Mouse (Mus musculus) adrenal gland, adult 2 months (tissue): ENCODE measurements around the gene Pdcd1lg2. TPM values are rescaled to one million over a fixed set of nuclear protein-coding genes. Genes with fewer than 3 reads are reported as not detected.

Experiments used
- DNase-seq: peaks from one replicate; pipeline ENCODE4 v3.0.0; 2021
- polyA plus RNA-seq: library from polyadenylated mRNA; depleted of rRNA; stranded (reverse); fragments of >200 nt; gene quantifications from 2 replicates; pipeline ENCODE4 v1.2.3, GENCODE M21; 2012
- total RNA-seq, 2 experiments: library from RNA; stranded (reverse); gene quantifications; 2 replicates each; pipeline ENCODE4 v1.2.3; 2021

The Pdcd1lg2 gene
- total and polyA plus RNA-seq, 3 experiments: not detected

- DNase-seq: peak; percentile 57
These were observed 59.9 kb downstream of the Pdcd1lg2 start for GRCm38 (mm10) chr19:29470652-29471051.

- DNase-seq: no peak
These were observed 61.7 kb downstream of the Pdcd1lg2 start for GRCm38 (mm10) chr19:29472424-29472823.

- no peak for DNase-seq
These were observed 62.2 kb downstream of the Pdcd1lg2 start for GRCm38 (mm10) chr19:29472946-29473345.

GRCm38 (mm10) chr19:29474803-29475202 lies 64.1 kb downstream of the Pdcd1lg2 start:
- no peak for DNase-seq

GRCm38 (mm10) chr19:29475210-29475620 lies 64.5 kb downstream of the Pdcd1lg2 start:
- no peak for DNase-seq

- no peak for DNase-seq
These were observed 67.9 kb downstream of the Pdcd1lg2 start for GRCm38 (mm10) chr19:29478598-29478997.

GRCm38 (mm10) chr19:29481578-29481977 lies 70.9 kb downstream of the Pdcd1lg2 start:
- DNase-seq: no peak

GRCm38 (mm10) chr19:29482148-29482547 lies 71.4 kb downstream of the Pdcd1lg2 start:
- no peak for DNase-seq

GRCm38 (mm10) chr19:29482637-29483036 lies 71.9 kb downstream of the Pdcd1lg2 start:
- no peak for DNase-seq

- DNase-seq: no peak
These were observed 72.7 kb downstream of the Pdcd1lg2 start for GRCm38 (mm10) chr19:29483386-29483785.

- DNase-seq: no peak
These were observed 73.8 kb downstream of the Pdcd1lg2 start for GRCm38 (mm10) chr19:29484537-29484936.

GRCm38 (mm10) chr19:29485257-29485948 lies 74.7 kb downstream of the Pdcd1lg2 start:
- no peak for DNase-seq

- no peak for DNase-seq
These were observed 76.0 kb downstream of the Pdcd1lg2 start for GRCm38 (mm10) chr19:29486545-29487206.

- DNase-seq: no peak
These were observed 76.8 kb downstream of the Pdcd1lg2 start for GRCm38 (mm10) chr19:29487326-29488072.

- DNase-seq: no peak
These were observed 77.3 kb downstream of the Pdcd1lg2 start for GRCm38 (mm10) chr19:29488073-29488390.

GRCm38 (mm10) chr19:29488420-29488819 lies 77.7 kb downstream of the Pdcd1lg2 start:
- no peak for DNase-seq

- DNase-seq: peak; percentile 49
These were observed 79.1 kb downstream of the Pdcd1lg2 start for GRCm38 (mm10) chr19:29489785-29490284.

- no peak for DNase-seq
These were observed 80.7 kb downstream of the Pdcd1lg2 start for GRCm38 (mm10) chr19:29491467-29491866.

- no peak for DNase-seq
These were observed 83.7 kb downstream of the Pdcd1lg2 start for GRCm38 (mm10) chr19:29494454-29494853.

GRCm38 (mm10) chr19:29496001-29496597 lies 85.4 kb downstream of the Pdcd1lg2 start:
- no peak for DNase-seq

- DNase-seq: peak; percentile 22
These were observed 86.3 kb downstream of the Pdcd1lg2 start for GRCm38 (mm10) chr19:29496786-29497557.

- no peak for DNase-seq
These were observed 87.2 kb downstream of the Pdcd1lg2 start for GRCm38 (mm10) chr19:29497874-29498273.
